Mouse (Mus musculus): ENCODE data around the gene Mvb12b. TPM values are rescaled to one million over a fixed set of nuclear protein-coding genes. Genes with fewer than 3 reads are reported as not detected.

Mvb12b gene
- polyA plus RNA-seq, 1 experiment: 204 TPM

- peaks cover 87% of the 10 kb centered on the region for H3K36me3 ChIP-seq (replicated peaks; ENCODE audit: low read length)
- H3K27me3 ChIP-seq (replicated peaks): no peaks in the 10 kb centered on the region
- peaks cover 100% of the 10 kb centered on the region for H3K4me1 ChIP-seq
- TF ChIP-seq FLI1 (IDR thresholded peaks at IDR 0.05; ENCODE audit: low read length) (no peak), GATA1 (IDR thresholded peaks at IDR 0.05; ENCODE audit: borderline replicate concordance, low read length) (no peak)
- H3K4me3 ChIP-seq (replicated peaks): no peak overlapping the region
- no peaks in the 10 kb centered on the region for H3K9me3 ChIP-seq
These were observed 12.7 kb downstream of the Mvb12b start for GRCm38 (mm10) chr2:33874856-33875576.

GRCm38 (mm10) chr2:33874367-33874766 lies 13.4 kb downstream of the Mvb12b start:
- H3K27me3 ChIP-seq (replicated peaks): no peaks in the 10 kb centered on the region
- no peaks in the 10 kb centered on the region for H3K9me3 ChIP-seq
- H3K4me1 ChIP-seq: peaks cover 100% of the 10 kb centered on the region
- peaks cover 81% of the 10 kb centered on the region for H3K36me3 ChIP-seq (replicated peaks; ENCODE audit: low read length)
- no peak overlapping the region for H3K4me3 ChIP-seq (replicated peaks)
- TF ChIP-seq FLI1 (IDR thresholded peaks at IDR 0.05; ENCODE audit: low read length) (no peak), GATA1 (IDR thresholded peaks at IDR 0.05; ENCODE audit: borderline replicate concordance, low read length) (no peak)

GRCm38 (mm10) chr2:33873501-33873900 lies 14.2 kb downstream of the Mvb12b start:
- TF ChIP-seq GATA1 (IDR thresholded peaks at IDR 0.05; ENCODE audit: borderline replicate concordance, low read length) (no peak), FLI1 (IDR thresholded peaks at IDR 0.05; ENCODE audit: low read length) (no peak)
- Histone ChIP-seq H3K4me1 (peaks cover 100% of the 10 kb centered on the region), H3K4me3 (replicated peaks) (no peak overlapping the region), H3K9me3 (no peaks in the 10 kb centered on the region), H3K27me3 (replicated peaks) (no peaks in the 10 kb centered on the region), H3K36me3 (replicated peaks; ENCODE audit: low read length) (peaks cover 72% of the 10 kb centered on the region)

GRCm38 (mm10) chr2:33872841-33873271 lies 14.9 kb downstream of the Mvb12b start:
- Histone ChIP-seq H3K4me3 (replicated peaks) (peak overlapping the region; percentile 78), H3K27me3 (replicated peaks) (no peaks in the 10 kb centered on the region), H3K36me3 (replicated peaks; ENCODE audit: low read length) (peaks cover 66% of the 10 kb centered on the region), H3K9me3 (no peaks in the 10 kb centered on the region), H3K4me1 (peaks cover 100% of the 10 kb centered on the region)
- TF ChIP-seq FLI1 (IDR thresholded peaks at IDR 0.05; ENCODE audit: low read length) (no peak), GATA1 (IDR thresholded peaks at IDR 0.05; ENCODE audit: borderline replicate concordance, low read length) (no peak)

- H3K27me3 ChIP-seq (replicated peaks): no peaks in the 10 kb centered on the region
- H3K9me3 ChIP-seq: no peaks in the 10 kb centered on the region
- H3K36me3 ChIP-seq (replicated peaks; ENCODE audit: low read length): peaks cover 58% of the 10 kb centered on the region
- H3K4me1 ChIP-seq: peaks cover 99% of the 10 kb centered on the region
- no peak for TF ChIP-seq GATA1 (IDR thresholded peaks at IDR 0.05; ENCODE audit: borderline replicate concordance, low read length)
- TF ChIP-seq FLI1 (IDR thresholded peaks at IDR 0.05; ENCODE audit: low read length): no peak
- H3K4me3 ChIP-seq (replicated peaks): peak overlapping the region; percentile 91
These were observed 16.6 kb downstream of the Mvb12b start for GRCm38 (mm10) chr2:33871181-33871520.

- Histone ChIP-seq H3K36me3 (replicated peaks; ENCODE audit: low read length) (peaks cover 56% of the 10 kb centered on the region), H3K4me3 (replicated peaks) (peak overlapping the region; percentile 91), H3K4me1 (peaks cover 95% of the 10 kb centered on the region), H3K27me3 (replicated peaks) (no peaks in the 10 kb centered on the region), H3K9me3 (no peaks in the 10 kb centered on the region)
- TF ChIP-seq GATA1 (IDR thresholded peaks at IDR 0.05; ENCODE audit: borderline replicate concordance, low read length): no peak
- peak; percentile 73; the same call in 1 of the 2 replicates for TF ChIP-seq FLI1 (IDR thresholded peaks at IDR 0.05; ENCODE audit: low read length)
These were observed 17.2 kb downstream of the Mvb12b start for GRCm38 (mm10) chr2:33870369-33871180.

- peaks cover 50% of the 10 kb centered on the region for H3K36me3 ChIP-seq (replicated peaks; ENCODE audit: low read length)
- no peaks in the 10 kb centered on the region for H3K27me3 ChIP-seq (replicated peaks)
- peak overlapping the region; percentile 91 for H3K4me3 ChIP-seq (replicated peaks)
- peaks cover 89% of the 10 kb centered on the region for H3K4me1 ChIP-seq
- no peaks in the 10 kb centered on the region for H3K9me3 ChIP-seq
- TF ChIP-seq GATA1 (IDR thresholded peaks at IDR 0.05; ENCODE audit: borderline replicate concordance, low read length) (no peak), FLI1 (IDR thresholded peaks at IDR 0.05; ENCODE audit: low read length) (no peak)
These were observed 17.9 kb downstream of the Mvb12b start for GRCm38 (mm10) chr2:33869689-33870343.

- Histone ChIP-seq H3K27me3 (replicated peaks) (no peaks in the 10 kb centered on the region), H3K9me3 (no peaks in the 10 kb centered on the region), H3K4me3 (replicated peaks) (peak overlapping the region; percentile 91), H3K4me1 (peaks cover 89% of the 10 kb centered on the region), H3K36me3 (replicated peaks; ENCODE audit: low read length) (peaks cover 50% of the 10 kb centered on the region)
- TF ChIP-seq GATA1 (IDR thresholded peaks at IDR 0.05; ENCODE audit: borderline replicate concordance, low read length): no peak
- no peak for TF ChIP-seq FLI1 (IDR thresholded peaks at IDR 0.05; ENCODE audit: low read length)
These were observed 18.6 kb downstream of the Mvb12b start for GRCm38 (mm10) chr2:33868996-33869688.

GRCm38 (mm10) chr2:33868322-33868721 lies 19.4 kb downstream of the Mvb12b start:
- no peaks in the 10 kb centered on the region for H3K27me3 ChIP-seq (replicated peaks)
- H3K36me3 ChIP-seq (replicated peaks; ENCODE audit: low read length): peaks cover 46% of the 10 kb centered on the region
- TF ChIP-seq GATA1 (IDR thresholded peaks at IDR 0.05; ENCODE audit: borderline replicate concordance, low read length) (peak; percentile 87), FLI1 (IDR thresholded peaks at IDR 0.05; ENCODE audit: low read length) (no peak)
- no peaks in the 10 kb centered on the region for H3K9me3 ChIP-seq
- H3K4me1 ChIP-seq: peaks cover 87% of the 10 kb centered on the region
- H3K4me3 ChIP-seq (replicated peaks): peak overlapping the region; percentile 91

All from megakaryocyte, embryonic 14.5 days (primary cell).